Mouse (Mus musculus) limb, embryonic 14.5 days (tissue): ENCODE measurements around the gene Il4ra. TPM values are rescaled to one million over a fixed set of nuclear protein-coding genes. Genes with fewer than 3 reads are reported as not detected.
A peak's percentile ranks its signal among the peaks of the same experiment; 100 is the strongest.

Experiments
- ATAC-seq: fragments of 200-750 bp; cut with Nextera tagmentation; 2 replicates; pipeline ENCODE4 v1.8.0; 2017; ENCODE audit warnings: low read depth, moderate number of reproducible peaks, moderate TSS enrichment; ENCODE audit not compliant: low FRiP score
- DNase-seq: peaks from one replicate; pipeline ENCODE4 v3.0.0-alpha.2; 2015; ENCODE audit warnings: low spot score
- H3K27ac ChIP-seq: fragments of 300-500 bp; sonication (generic); replicated peaks from 2 replicates; pipeline ENCODE4 v1.5.1; 2014; ENCODE audit warnings: low read depth, mild to moderate bottlenecking, low read length, moderate library complexity, mixed read lengths
- H3K27me3 ChIP-seq: fragments of 300-500 bp; sonication (generic); 2 replicates; pipeline ENCODE4 v1.6.1; 2014; ENCODE audit warnings: low read length, mixed read lengths; ENCODE audit not compliant: control insufficient read depth, insufficient read depth
- H3K36me3 ChIP-seq: fragments of 300-500 bp; sonication (generic); 2 replicates; pipeline ENCODE4 v1.6.1; 2014; ENCODE audit warnings: mild to moderate bottlenecking, low read length, moderate library complexity, mixed read lengths; ENCODE audit not compliant: control insufficient read depth, insufficient read depth
- H3K4me1 ChIP-seq: fragments of 300-500 bp; sonication (generic); 2 replicates; pipeline ENCODE4 v1.6.1; 2014; ENCODE audit warnings: antibody characterized with exemption, low read length, mixed read lengths; ENCODE audit not compliant: control insufficient read depth, insufficient read depth
- H3K4me2 ChIP-seq: fragments of 300-500 bp; sonication (generic); replicated peaks from 2 replicates; pipeline ENCODE4 v1.6.1; 2014; ENCODE audit warnings: low read depth, mild to moderate bottlenecking, low read length, moderate library complexity; ENCODE audit not compliant: severe bottlenecking
- H3K4me3 ChIP-seq: fragments of 300-500 bp; sonication (generic); replicated peaks from 2 replicates; pipeline ENCODE4 v1.5.1; 2014; ENCODE audit warnings: low read length
- H3K9ac ChIP-seq: fragments of 300-500 bp; sonication (generic); 2 replicates; pipeline ENCODE4 v1.6.1; 2014; ENCODE audit warnings: mild to moderate bottlenecking, low read depth, low read length, moderate library complexity; ENCODE audit not compliant: severe bottlenecking
- H3K9me3 ChIP-seq: fragments of 300-500 bp; sonication (generic); 2 replicates; pipeline ENCODE4 v1.6.1; 2016; ENCODE audit warnings: low read length; ENCODE audit not compliant: control insufficient read depth
- POLR2A ChIP-seq: fragments of 200-500 bp; IDR thresholded peaks from 2 replicates; pipeline ENCODE4 v1.8.0; 2012; ENCODE audit warnings: inconsistent platforms, mild to moderate bottlenecking, moderate library complexity, borderline replicate concordance; ENCODE audit not compliant: insufficient read depth, insufficient read length; ENCODE audit errors: extremely low read depth
- WGBS: fragments of 180-500 bp; shearing (Covaris S2); extraction: QIAGEN DNeasy Blood & Tissue Kit; methylation state at CpG from one replicate; pipeline ENCODE4 v1.1.7; 2014; 5-methylcytosine and 5-hydroxymethylcytosine counted together
- polyA plus RNA-seq, 2 experiments: library from polyadenylated mRNA; depleted of rRNA in 1 of 2; stranded (reverse) in 1 of 2; unstranded in 1 of 2; fragments of >200 nt; fragmentation: Nextera tagmentation in 1 of 2; extraction: Ambion mirVana in 1 of 2; gene quantifications; 2 replicates each; pipeline versions ENCODE4 v1.2.1 to v1.2.3; 2012 to 2014

The Il4ra gene
- polyA plus RNA-seq, 2 experiments = 7.3 to 8.6 TPM

DNA sequence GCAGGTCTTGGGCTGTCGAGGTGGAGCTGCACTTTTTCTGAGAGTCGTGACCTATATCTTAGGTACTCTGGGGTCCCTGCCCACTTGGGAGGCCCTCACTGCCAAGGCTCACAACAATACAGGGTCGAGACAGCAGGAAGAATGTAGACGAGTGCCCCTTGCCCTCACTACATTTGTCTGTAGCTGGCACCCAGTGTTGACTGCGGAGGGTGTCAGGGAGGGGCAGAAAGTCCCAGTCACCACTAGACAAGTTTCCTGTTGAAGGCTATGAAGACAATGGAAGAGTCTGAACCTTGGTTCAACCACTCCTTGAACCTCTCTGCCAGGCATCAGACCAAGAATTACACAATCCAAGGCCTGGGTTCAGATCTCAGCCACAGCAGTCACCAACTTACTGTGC lies 7.1 kb downstream of the Il4ra start:
- DNase-seq (no peak), ATAC-seq (no peak)
- no peaks in the 10 kb centered on the region for H3K36me3 ChIP-seq
- H3K27me3 ChIP-seq = no peaks in the 10 kb centered on the region
- WGBS = 57% methylated on average over 5 of the region's 5 CpGs
- no peak overlapping the region for H3K9ac ChIP-seq
- no peak overlapping the region for H3K4me2 ChIP-seq
- no peak overlapping the region for H3K27ac ChIP-seq
- H3K4me3 ChIP-seq = no peak overlapping the region
- peaks cover 4% of the 10 kb centered on the region; the same call in 1 of the 2 replicates for H3K4me1 ChIP-seq
- H3K9me3 ChIP-seq = no peaks in the 10 kb centered on the region
- TF ChIP-seq POLR2A = no peak

- Histone ChIP-seq H3K9ac (no peak overlapping the region), H3K4me3 (no peak overlapping the region), H3K4me2 (no peak overlapping the region), H3K9me3 (no peaks in the 10 kb centered on the region), H3K27ac (no peak overlapping the region), H3K36me3 (no peaks in the 10 kb centered on the region), H3K4me1 (peaks cover 4% of the 10 kb centered on the region; the same call in 1 of the 2 replicates), H3K27me3 (no peaks in the 10 kb centered on the region)
- no peak for TF ChIP-seq POLR2A
- WGBS = 82% methylated on average over 10 of the region's 10 CpGs
- DNase-seq (no peak), ATAC-seq (no peak)
Measured at GRCm38 (mm10) chr7:125559537-125559936, 7.6 kb downstream of the Il4ra start.

DNA sequence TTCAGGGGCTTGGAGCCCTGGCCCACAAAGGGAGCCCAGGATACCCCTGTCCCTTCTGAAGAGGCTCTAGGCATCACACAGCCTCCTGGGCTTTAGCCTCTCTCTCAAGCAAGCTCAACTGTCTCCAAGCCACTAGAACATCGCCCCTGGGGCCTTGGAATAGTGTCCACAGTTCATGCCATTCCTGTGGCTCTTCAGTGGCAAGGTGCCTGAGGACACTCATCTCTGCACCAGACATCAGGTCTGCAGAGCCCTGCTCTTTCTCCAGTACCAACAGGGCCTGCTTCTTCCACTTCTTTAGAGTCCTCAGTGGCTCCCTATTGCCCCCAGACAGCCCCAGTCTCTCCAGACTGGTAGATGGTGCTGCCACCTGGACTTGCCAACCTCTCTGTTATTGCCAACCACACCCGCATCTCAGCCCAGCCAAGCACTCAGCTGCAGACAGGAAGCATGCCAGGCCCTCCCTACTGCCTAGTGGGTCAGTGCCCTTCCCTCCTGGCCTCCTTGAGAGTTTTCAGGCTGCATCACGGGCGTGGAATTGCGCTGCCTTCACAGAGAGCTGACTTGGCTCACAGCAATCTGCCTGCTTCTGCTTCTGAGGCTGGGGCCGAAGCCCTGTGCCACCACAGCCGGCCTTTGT lies 8.3 kb downstream of the Il4ra start:
- ATAC-seq = no peak
- H3K4me1 ChIP-seq = peaks cover 4% of the 10 kb centered on the region; the same call in 1 of the 2 replicates
- no peak overlapping the region for H3K9ac ChIP-seq
- H3K36me3 ChIP-seq = no peaks in the 10 kb centered on the region
- no peak overlapping the region for H3K4me3 ChIP-seq
- no peaks in the 10 kb centered on the region for H3K9me3 ChIP-seq
- no peak overlapping the region for H3K27ac ChIP-seq
- WGBS = 79% methylated on average over 7 of the region's 7 CpGs
- DNase-seq = no peak
- H3K4me2 ChIP-seq = no peak overlapping the region
- no peaks in the 10 kb centered on the region for H3K27me3 ChIP-seq
- no peak for TF ChIP-seq POLR2A

DNA sequence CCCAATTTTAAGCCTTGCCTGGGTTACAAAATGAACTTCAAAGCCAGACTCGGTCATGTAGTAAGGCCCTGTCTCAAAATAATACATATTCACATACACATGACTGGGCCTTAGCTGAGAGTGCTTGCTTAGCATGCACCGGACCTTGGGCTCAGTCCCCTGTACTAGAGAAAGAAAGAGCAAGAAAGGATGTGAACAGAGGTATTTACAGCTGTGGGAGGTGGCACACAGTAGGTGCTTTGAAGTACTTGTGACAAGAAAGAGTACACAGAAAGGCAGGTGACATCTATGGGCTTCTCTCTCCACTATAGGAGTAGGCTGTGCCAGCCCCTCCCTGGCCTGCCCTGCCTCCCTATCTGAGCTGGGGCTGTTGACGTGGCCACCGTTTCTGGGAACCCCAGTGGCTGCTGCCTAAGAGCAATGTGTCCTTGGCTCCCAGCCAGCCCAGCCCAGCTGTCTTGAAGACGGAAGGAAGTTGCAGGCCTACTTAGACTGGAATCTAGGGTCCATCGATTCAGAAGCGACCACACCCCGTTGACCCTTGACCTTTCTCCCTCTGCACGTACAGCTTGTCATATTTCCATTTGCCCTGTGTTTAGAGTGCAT lies 9.3 kb downstream of the Il4ra start:
- no peak overlapping the region for H3K4me3 ChIP-seq
- H3K36me3 ChIP-seq = no peaks in the 10 kb centered on the region
- H3K4me1 ChIP-seq = peaks cover 4% of the 10 kb centered on the region; the same call in 1 of the 2 replicates
- H3K27ac ChIP-seq = no peak overlapping the region
- whole genome bisulfite sequencing = 54% methylated on average over 9 of the region's 9 CpGs
- H3K9ac ChIP-seq = no peak overlapping the region
- no peak overlapping the region for H3K4me2 ChIP-seq
- ATAC-seq (no peak), DNase-seq (peak; percentile 38)
- H3K27me3 ChIP-seq = no peaks in the 10 kb centered on the region
- no peaks in the 10 kb centered on the region for H3K9me3 ChIP-seq
- no peak for TF ChIP-seq POLR2A

DNA sequence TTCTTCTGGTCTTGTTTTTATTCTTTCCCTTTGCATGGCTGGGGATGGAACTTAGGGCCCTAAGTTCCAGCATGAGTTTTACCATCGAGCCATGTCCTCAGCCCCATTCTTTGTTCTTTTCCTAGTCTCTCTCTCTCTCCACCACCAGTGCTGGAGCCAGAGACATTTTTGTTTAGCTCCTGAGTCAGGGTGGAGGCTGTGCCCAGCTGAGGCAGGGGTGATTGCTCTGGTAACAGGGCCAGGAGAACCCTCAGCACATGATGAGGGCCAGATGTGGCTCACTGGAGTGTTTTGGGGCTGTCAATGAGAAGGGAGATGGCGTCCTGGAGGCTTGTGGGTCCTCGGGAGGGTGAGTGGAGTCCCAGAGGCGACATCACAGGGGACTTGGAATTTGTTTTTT lies 10.5 kb downstream of the Il4ra start:
- WGBS = 43% methylated on average over 4 of the region's 4 CpGs
- no peaks in the 10 kb centered on the region for H3K9me3 ChIP-seq
- H3K27ac ChIP-seq = no peak overlapping the region

More for the DNA sequence above, 10.5 kb downstream of the Il4ra start:
- no peak for TF ChIP-seq POLR2A
- H3K4me2 ChIP-seq = no peak overlapping the region
- peaks cover 4% of the 10 kb centered on the region; the same call in 1 of the 2 replicates for H3K4me1 ChIP-seq
- no peaks in the 10 kb centered on the region for H3K27me3 ChIP-seq
- DNase-seq (no peak), ATAC-seq (no peak)
- no peak overlapping the region for H3K9ac ChIP-seq
- no peaks in the 10 kb centered on the region for H3K36me3 ChIP-seq
- H3K4me3 ChIP-seq = no peak overlapping the region
